Mouse (Mus musculus): ENCODE data around the gene Map2k4. TPM values are rescaled to one million over a fixed set of nuclear protein-coding genes. Genes with fewer than 3 reads are reported as not detected.
A peak's percentile ranks its signal among the peaks of the same experiment; 100 is the strongest.

Gene Map2k4
- polyA plus RNA-seq, 1 experiment from 2014 or later: 38.9 TPM

DNA sequence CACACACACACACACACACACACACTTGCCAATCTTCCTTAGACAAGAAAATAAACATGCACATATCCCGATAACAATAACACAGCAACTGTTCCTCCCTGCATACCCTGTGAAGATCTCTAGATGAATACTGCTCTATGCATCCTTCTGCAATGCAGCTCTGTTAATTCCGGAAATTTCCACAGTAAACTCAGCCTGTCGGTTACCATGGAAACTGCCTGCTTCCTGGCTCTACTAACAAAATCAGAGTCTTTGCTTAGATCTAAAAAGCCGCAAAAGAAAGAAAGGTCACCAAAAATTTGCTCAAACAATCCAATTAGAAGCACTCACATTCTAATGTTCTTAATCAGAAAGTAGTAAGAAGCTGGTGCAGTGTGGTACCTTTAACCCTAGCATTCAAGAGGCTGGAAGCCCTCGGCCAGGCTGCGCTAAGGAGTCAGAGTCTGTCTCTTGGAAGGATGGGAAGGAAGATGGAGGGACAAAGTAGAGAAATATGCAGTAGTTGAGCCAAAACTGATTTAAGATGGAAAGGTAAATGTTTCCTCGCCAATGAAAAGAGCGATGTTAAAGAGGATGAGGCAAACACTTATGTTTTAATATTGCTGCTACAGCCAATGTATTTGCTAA, 42.3 kb downstream of the Map2k4 start:
- no peak for TF ChIP-seq CTCF (IDR thresholded peaks at IDR 0.05; ENCODE audit: low read depth)
- 0 out of 2 replicates have a peak, but pooled peaks cover 10% of the 10 kb centered on the region for H3K36me3 ChIP-seq (ENCODE audit: control insufficient read depth, insufficient read depth)
- no peaks in the 10 kb centered on the region for H3K9me3 ChIP-seq (ENCODE audit: control insufficient read depth)
- no peak for ATAC-seq
- H3K27me3 ChIP-seq (replicated peaks; ENCODE audit: control insufficient read depth, insufficient read depth, low read length): no peaks in the 10 kb centered on the region
- H3K4me1 ChIP-seq (replicated peaks; ENCODE audit: control insufficient read depth, insufficient read depth, low read length): no peaks in the 10 kb centered on the region
- no peak overlapping the region for H3K4me2 ChIP-seq (replicated peaks; ENCODE audit: low read depth)
- H3K27ac ChIP-seq (ENCODE audit: low read depth, low read length): no peak overlapping the region
- no peak overlapping the region for H3K4me3 ChIP-seq (ENCODE audit: low read depth, low read length)
- WGBS: 63% methylated on average over 8 of the region's 8 CpGs
- H3K9ac ChIP-seq (ENCODE audit: low read depth, low read length): no peak overlapping the region

DNA sequence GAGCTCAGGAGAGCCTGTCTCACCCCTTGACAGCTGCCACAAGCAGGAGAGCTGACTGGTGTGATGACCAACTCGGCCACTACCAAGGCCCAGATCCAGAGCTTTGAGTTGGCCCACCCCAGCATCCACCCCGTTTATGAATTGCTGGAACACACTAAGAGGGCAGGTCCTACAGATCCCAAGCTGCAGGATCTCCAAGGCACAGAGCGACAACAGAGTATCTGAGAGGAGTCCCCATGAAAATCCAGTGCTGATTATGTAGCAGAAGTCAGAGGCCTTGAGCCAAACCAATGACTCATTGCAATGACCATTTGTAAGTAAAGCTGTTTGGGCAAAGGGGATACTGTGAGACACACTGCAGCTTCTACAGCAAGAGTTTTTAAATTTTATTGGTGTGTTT, 44.2 kb downstream of the Map2k4 start:
- 92% methylated on average over 3 of the region's 3 CpGs for WGBS
- no peak overlapping the region for H3K4me3 ChIP-seq (ENCODE audit: low read depth, low read length)
- no peak for TF ChIP-seq CTCF (IDR thresholded peaks at IDR 0.05; ENCODE audit: low read depth)
- no peaks in the 10 kb centered on the region for H3K9me3 ChIP-seq (ENCODE audit: control insufficient read depth)
- no peak overlapping the region for H3K27ac ChIP-seq (ENCODE audit: low read depth, low read length)
- H3K36me3 ChIP-seq (ENCODE audit: control insufficient read depth, insufficient read depth): 0 out of 2 replicates have a peak, but pooled peaks cover 10% of the 10 kb centered on the region
- no peak for ATAC-seq
- H3K27me3 ChIP-seq (replicated peaks; ENCODE audit: control insufficient read depth, insufficient read depth, low read length): no peaks in the 10 kb centered on the region
- H3K9ac ChIP-seq (ENCODE audit: low read depth, low read length): no peak overlapping the region
- H3K4me2 ChIP-seq (replicated peaks; ENCODE audit: low read depth): no peak overlapping the region
- no peaks in the 10 kb centered on the region for H3K4me1 ChIP-seq (replicated peaks; ENCODE audit: control insufficient read depth, insufficient read depth, low read length)

DNA sequence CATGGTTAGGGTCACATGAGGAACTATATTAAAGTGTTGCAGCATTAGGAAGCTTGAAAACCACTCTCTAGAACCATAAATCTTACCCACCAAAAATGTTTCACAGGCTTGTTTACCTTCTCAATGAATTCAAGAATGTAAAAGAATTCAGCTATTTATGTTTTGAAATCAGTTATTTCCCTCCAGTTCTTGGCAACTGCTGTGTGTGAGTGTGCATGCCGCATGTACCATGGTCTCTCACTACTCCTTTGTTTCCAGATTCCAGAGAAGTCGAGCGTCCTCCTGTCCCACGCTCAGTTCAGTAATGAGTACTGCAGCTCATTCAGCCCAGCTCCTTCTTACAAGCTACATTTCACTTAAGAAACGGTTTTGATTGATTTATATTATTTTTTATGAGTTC, 47.3 kb downstream of the Map2k4 start:
- no peak for ATAC-seq
- Histone ChIP-seq H3K9ac (ENCODE audit: low read depth, low read length) (no peak overlapping the region), H3K36me3 (ENCODE audit: control insufficient read depth, insufficient read depth) (0 out of 2 replicates have a peak, but pooled peaks cover 10% of the 10 kb centered on the region), H3K4me1 (replicated peaks; ENCODE audit: control insufficient read depth, insufficient read depth, low read length) (peaks cover 2% of the 10 kb centered on the region; the same call in 1 of the 2 replicates), H3K27ac (ENCODE audit: low read depth, low read length) (no peak overlapping the region), H3K27me3 (replicated peaks; ENCODE audit: control insufficient read depth, insufficient read depth, low read length) (no peaks in the 10 kb centered on the region), H3K4me3 (ENCODE audit: low read depth, low read length) (no peak overlapping the region), H3K4me2 (replicated peaks; ENCODE audit: low read depth) (no peak overlapping the region), H3K9me3 (ENCODE audit: control insufficient read depth) (no peaks in the 10 kb centered on the region)
- TF ChIP-seq CTCF (IDR thresholded peaks at IDR 0.05; ENCODE audit: low read depth): no peak
- 73% methylated on average over 5 of the region's 5 CpGs for WGBS

DNA sequence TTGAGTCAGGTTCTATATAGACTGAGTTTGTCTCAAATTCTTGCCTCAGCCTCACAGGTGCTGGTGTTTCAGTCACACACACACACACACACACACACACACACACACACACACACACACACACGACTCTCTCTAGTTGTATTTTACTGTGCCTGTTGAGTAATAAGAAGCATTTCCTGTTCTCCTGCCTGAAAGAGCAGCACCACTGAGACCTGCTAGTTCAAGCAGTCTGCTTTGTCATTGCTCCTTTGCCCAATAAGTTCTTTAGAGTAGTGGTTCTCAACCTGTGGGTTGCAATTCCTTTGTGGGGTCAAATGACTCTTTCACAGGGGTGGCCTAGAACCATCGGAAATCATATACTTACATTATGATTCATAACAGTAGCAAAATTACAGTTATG, 47.7 kb downstream of the Map2k4 start:
- H3K4me3 ChIP-seq (ENCODE audit: low read depth, low read length): no peak overlapping the region
- peaks cover 2% of the 10 kb centered on the region; the same call in 1 of the 2 replicates for H3K4me1 ChIP-seq (replicated peaks; ENCODE audit: control insufficient read depth, insufficient read depth, low read length)
- H3K27me3 ChIP-seq (replicated peaks; ENCODE audit: control insufficient read depth, insufficient read depth, low read length): no peaks in the 10 kb centered on the region
- H3K27ac ChIP-seq (ENCODE audit: low read depth, low read length): peak overlapping the region; percentile 28; the same call in 1 of the 2 replicates
- no peaks in the 10 kb centered on the region for H3K9me3 ChIP-seq (ENCODE audit: control insufficient read depth)
- TF ChIP-seq CTCF (IDR thresholded peaks at IDR 0.05; ENCODE audit: low read depth): no peak
- no peak overlapping the region for H3K9ac ChIP-seq (ENCODE audit: low read depth, low read length)
- H3K4me2 ChIP-seq (replicated peaks; ENCODE audit: low read depth): no peak overlapping the region
- WGBS: 43% methylated on average over 2 of the region's 2 CpGs
- no peak for ATAC-seq
- H3K36me3 ChIP-seq (ENCODE audit: control insufficient read depth, insufficient read depth): 0 out of 2 replicates have a peak, but pooled peaks cover 10% of the 10 kb centered on the region

DNA sequence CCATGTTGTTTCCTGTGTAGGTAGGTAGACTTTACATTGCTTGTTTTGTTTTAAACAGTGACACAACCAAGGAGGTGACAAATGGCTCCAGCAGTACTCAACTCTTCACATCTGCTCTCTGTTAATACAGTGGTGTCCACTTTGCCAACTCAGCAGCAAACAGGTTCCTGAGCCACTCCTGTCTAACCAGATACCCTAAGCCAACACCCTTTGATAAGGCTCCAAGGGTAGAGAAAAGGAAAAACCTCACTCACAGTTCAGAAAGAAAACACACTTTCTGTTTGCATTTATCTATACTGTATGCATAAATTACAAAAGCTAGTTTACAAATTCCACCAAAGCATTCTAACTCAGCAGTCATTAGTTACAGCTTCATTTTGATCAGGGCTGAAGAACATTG, 48.2 kb downstream of the Map2k4 start:
- no peak overlapping the region for H3K4me2 ChIP-seq (replicated peaks; ENCODE audit: low read depth)
- peaks cover 2% of the 10 kb centered on the region; the same call in 1 of the 2 replicates for H3K4me1 ChIP-seq (replicated peaks; ENCODE audit: control insufficient read depth, insufficient read depth, low read length)
- no peaks in the 10 kb centered on the region for H3K9me3 ChIP-seq (ENCODE audit: control insufficient read depth)
- peak; percentile 82 for ATAC-seq
- H3K36me3 ChIP-seq (ENCODE audit: control insufficient read depth, insufficient read depth): 0 out of 2 replicates have a peak, but pooled peaks cover 10% of the 10 kb centered on the region
- H3K27ac ChIP-seq (ENCODE audit: low read depth, low read length): peak overlapping the region; percentile 28; the same call in 1 of the 2 replicates
- no peak for TF ChIP-seq CTCF (IDR thresholded peaks at IDR 0.05; ENCODE audit: low read depth)
- no peaks in the 10 kb centered on the region for H3K27me3 ChIP-seq (replicated peaks; ENCODE audit: control insufficient read depth, insufficient read depth, low read length)
- H3K4me3 ChIP-seq (ENCODE audit: low read depth, low read length): no peak overlapping the region
- no peak overlapping the region for H3K9ac ChIP-seq (ENCODE audit: low read depth, low read length)

DNA sequence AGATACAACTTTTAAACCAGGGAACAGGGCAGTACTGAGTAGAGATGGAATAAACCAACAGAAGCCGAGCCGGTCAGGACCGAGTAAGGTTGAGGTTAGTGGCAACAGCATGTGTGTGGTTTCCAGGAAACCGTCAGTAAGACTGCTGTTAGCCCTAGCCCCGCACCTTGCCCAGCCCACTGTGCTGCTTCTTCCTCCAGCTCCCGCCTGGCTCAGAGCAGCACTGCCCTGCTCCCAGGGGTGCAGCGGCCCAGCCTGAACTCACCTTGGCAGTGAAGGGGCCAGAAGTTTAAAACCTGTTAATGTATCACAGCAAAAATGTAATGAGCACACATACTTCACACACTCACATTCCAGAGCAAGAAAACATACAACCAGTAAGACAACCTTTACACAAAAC, 53.4 kb downstream of the Map2k4 start:
- H3K4me2 ChIP-seq (replicated peaks; ENCODE audit: low read depth): no peak overlapping the region
- H3K4me3 ChIP-seq (ENCODE audit: low read depth, low read length): no peak overlapping the region
- H3K4me1 ChIP-seq (replicated peaks; ENCODE audit: control insufficient read depth, insufficient read depth, low read length): peaks cover 5% of the 10 kb centered on the region; the same call in 1 of the 2 replicates
- no peak overlapping the region for H3K27ac ChIP-seq (ENCODE audit: low read depth, low read length)
- H3K36me3 ChIP-seq (ENCODE audit: control insufficient read depth, insufficient read depth): 0 out of 2 replicates have a peak, but pooled peaks cover 3% of the 10 kb centered on the region
- ATAC-seq: 0 out of 2 replicates have a peak, but pooled peaks have one; percentile 25
- H3K9ac ChIP-seq (ENCODE audit: low read depth, low read length): no peak overlapping the region
- no peak for TF ChIP-seq CTCF (IDR thresholded peaks at IDR 0.05; ENCODE audit: low read depth)
- WGBS: 42% methylated on average over 7 of the region's 7 CpGs
- H3K27me3 ChIP-seq (replicated peaks; ENCODE audit: control insufficient read depth, insufficient read depth, low read length): no peaks in the 10 kb centered on the region
- H3K9me3 ChIP-seq (ENCODE audit: control insufficient read depth): no peaks in the 10 kb centered on the region

All from intestine, postnatal 0 days (tissue).